Mouse (Mus musculus) forebrain, postnatal 0 days (tissue): ENCODE data around the gene Gm4779. TPM values are rescaled to one million over a fixed set of nuclear protein-coding genes. Genes with fewer than 3 reads are reported as not detected.

ENCODE experiments used
- ATAC-seq: fragments of 200-750 bp; cut with Nextera tagmentation; 2 replicates; pipeline ENCODE4 v1.8.0; 2017; ENCODE audit warnings: mild to moderate bottlenecking, moderate library complexity
- DNase-seq: peaks from one replicate; pipeline ENCODE4 v3.0.0-alpha.2; 2015
- H3K27ac ChIP-seq: fragments of 300-500 bp; sonication (generic); 2 replicates; pipeline ENCODE4 v1.5.1; 2014; ENCODE audit warnings: low read depth, mild to moderate bottlenecking, antibody characterized with exemption, low read length, moderate library complexity, mixed read lengths
- H3K27me3 ChIP-seq: fragments of 300-500 bp; sonication (generic); 2 replicates; pipeline ENCODE4 v1.6.1; 2014; ENCODE audit warnings: mild to moderate bottlenecking, low read length, mixed read lengths; ENCODE audit not compliant: insufficient read depth
- H3K36me3 ChIP-seq: fragments of 300-500 bp; sonication (generic); 2 replicates; pipeline ENCODE4 v1.6.1; 2014; ENCODE audit warnings: mild to moderate bottlenecking, moderate library complexity; ENCODE audit not compliant: insufficient read depth
- H3K4me1 ChIP-seq: fragments of 300-500 bp; sonication (generic); 2 replicates; pipeline ENCODE4 v1.6.1; 2014; ENCODE audit warnings: antibody characterized with exemption; ENCODE audit not compliant: insufficient read depth
- H3K4me2 ChIP-seq: fragments of 300-500 bp; sonication (generic); 2 replicates; pipeline ENCODE4 v1.6.1; 2014; ENCODE audit warnings: low read depth, mild to moderate bottlenecking, moderate library complexity
- H3K4me3 ChIP-seq: fragments of 300-500 bp; sonication (generic); 2 replicates; pipeline ENCODE4 v1.5.1; 2014; ENCODE audit warnings: low read depth, low read length, mixed read lengths
- H3K9ac ChIP-seq: fragments of 300-500 bp; sonication (generic); 2 replicates; pipeline ENCODE4 v1.6.1; 2014; ENCODE audit warnings: mild to moderate bottlenecking
- H3K9me3 ChIP-seq: fragments of 300-500 bp; sonication (generic); 2 replicates; pipeline ENCODE4 v1.6.1; 2016; ENCODE audit warnings: low read length
- CTCF ChIP-seq: sonication (generic); IDR thresholded peaks from 2 replicates; pipeline ENCODE4 v1.5.1; 2016; ENCODE audit warnings: antibody characterized with exemption, control low read depth, low read depth
- WGBS: fragments of 180-500 bp; shearing (Covaris S2); extraction: QIAGEN DNeasy Blood & Tissue Kit; methylation state at CpG from one replicate; pipeline ENCODE4 v1.1.7; 2014; 5-methylcytosine and 5-hydroxymethylcytosine counted together
- polyA plus RNA-seq: library from polyadenylated mRNA; unstranded; fragments of >200 nt; fragmentation: Nextera tagmentation; extraction: Ambion mirVana; gene quantifications from 2 replicates; pipeline ENCODE4 v1.2.1, GENCODE M21; 2015
- total RNA-seq: library from RNA; depleted of rRNA; stranded (reverse); fragments of >200 nt; gene quantifications from 2 replicates; pipeline ENCODE4 v1.2.3, GENCODE M21; 2014

The Gm4779 gene
- total and polyA plus RNA-seq, 2 experiments from 2014 or later, result not detected

- H3K9ac ChIP-seq, result no peak overlapping the region
- no peaks in the 10 kb centered on the region for H3K4me1 ChIP-seq
- 68% methylated on average over 3 of the region's 3 CpGs for WGBS
- no peak overlapping the region for H3K27ac ChIP-seq
- ATAC-seq (no peak), DNase-seq (no peak)
- no peak for TF ChIP-seq CTCF
- no peak overlapping the region for H3K4me2 ChIP-seq
- H3K9me3 ChIP-seq, result no peaks in the 10 kb centered on the region
- no peaks in the 10 kb centered on the region for H3K36me3 ChIP-seq
- no peaks in the 10 kb centered on the region for H3K27me3 ChIP-seq
- H3K4me3 ChIP-seq, result no peak overlapping the region
These were observed 23.9 kb downstream of the Gm4779 start for GRCm38 (mm10) chrX:101770307-101770706.

GRCm38 (mm10) chrX:101769478-101769877 is 24.7 kb downstream of the Gm4779 start:
- H3K4me3 ChIP-seq, result no peak overlapping the region
- H3K27me3 ChIP-seq, result no peaks in the 10 kb centered on the region
- ATAC-seq (no peak), DNase-seq (no peak)
- H3K4me2 ChIP-seq, result no peak overlapping the region
- no peaks in the 10 kb centered on the region for H3K4me1 ChIP-seq
- H3K9me3 ChIP-seq, result no peaks in the 10 kb centered on the region
- no peak overlapping the region for H3K9ac ChIP-seq
- H3K27ac ChIP-seq, result no peak overlapping the region
- TF ChIP-seq CTCF, result no peak
- H3K36me3 ChIP-seq, result no peaks in the 10 kb centered on the region
- 53% methylated on average over 2 of the region's 2 CpGs for WGBS

- H3K27me3 ChIP-seq, result no peaks in the 10 kb centered on the region
- DNase-seq (no peak), ATAC-seq (no peak)
- TF ChIP-seq CTCF, result no peak
- no peaks in the 10 kb centered on the region for H3K4me1 ChIP-seq
- no peak overlapping the region for H3K4me3 ChIP-seq
- H3K27ac ChIP-seq, result no peak overlapping the region
- no peaks in the 10 kb centered on the region for H3K36me3 ChIP-seq
- no peaks in the 10 kb centered on the region for H3K9me3 ChIP-seq
- no peak overlapping the region for H3K9ac ChIP-seq
- WGBS, result 72% methylated on average over 7 of the region's 7 CpGs
- H3K4me2 ChIP-seq, result no peak overlapping the region
These were observed 26.9 kb downstream of the Gm4779 start for GRCm38 (mm10) chrX:101767280-101767679.

GRCm38 (mm10) chrX:101765111-101765510 is 29.1 kb downstream of the Gm4779 start:
- 82% methylated on average over 4 of the region's 4 CpGs for WGBS
- ATAC-seq (no peak), DNase-seq (no peak)
- H3K4me1 ChIP-seq, result no peaks in the 10 kb centered on the region
- no peak overlapping the region for H3K4me3 ChIP-seq
- H3K36me3 ChIP-seq, result no peaks in the 10 kb centered on the region
- no peaks in the 10 kb centered on the region for H3K9me3 ChIP-seq
- no peaks in the 10 kb centered on the region for H3K27me3 ChIP-seq
- H3K27ac ChIP-seq, result no peak overlapping the region
- no peak overlapping the region for H3K4me2 ChIP-seq
- TF ChIP-seq CTCF, result no peak
- H3K9ac ChIP-seq, result no peak overlapping the region

- Histone ChIP-seq H3K36me3 (no peaks in the 10 kb centered on the region), H3K4me3 (no peak overlapping the region)
- no peak for ATAC-seq
These were observed 29.6 kb downstream of the Gm4779 start for GRCm38 (mm10) chrX:101764621-101765020.

GRCm38 (mm10) chrX:101754478-101754877 is 39.7 kb downstream of the Gm4779 start:
- Histone ChIP-seq H3K9ac (no peak overlapping the region), H3K4me2 (no peak overlapping the region), H3K4me1 (no peaks in the 10 kb centered on the region), H3K27ac (no peak overlapping the region), H3K9me3 (no peaks in the 10 kb centered on the region), H3K36me3 (no peaks in the 10 kb centered on the region), H3K27me3 (no peaks in the 10 kb centered on the region), H3K4me3 (no peak overlapping the region)
- ATAC-seq (no peak), DNase-seq (no peak)
- WGBS, result 59% methylated on average over 5 of the region's 5 CpGs
- TF ChIP-seq CTCF, result no peak

More at GRCm38 (mm10) chrX:101764621-101765020, 29.6 kb downstream of the Gm4779 start:
- Histone ChIP-seq H3K4me2 (no peak overlapping the region), H3K27ac (no peak overlapping the region), H3K27me3 (no peaks in the 10 kb centered on the region), H3K4me1 (no peaks in the 10 kb centered on the region), H3K9ac (no peak overlapping the region), H3K9me3 (no peaks in the 10 kb centered on the region)
- 68% methylated on average over 5 of the region's 5 CpGs for WGBS
- no peak for DNase-seq
- no peak for TF ChIP-seq CTCF

- H3K9ac ChIP-seq, result no peak overlapping the region
- no peak for DNase-seq
- H3K4me2 ChIP-seq, result no peak overlapping the region
- no peaks in the 10 kb centered on the region for H3K9me3 ChIP-seq
- H3K36me3 ChIP-seq, result no peaks in the 10 kb centered on the region
- no peak for TF ChIP-seq CTCF
- no peaks in the 10 kb centered on the region for H3K27me3 ChIP-seq
- ATAC-seq, result no peak
- no peak overlapping the region for H3K4me3 ChIP-seq
- no peak overlapping the region for H3K27ac ChIP-seq
- WGBS, result 40% methylated on average over 4 of the region's 4 CpGs
- H3K4me1 ChIP-seq, result no peaks in the 10 kb centered on the region
These were observed 44.1 kb downstream of the Gm4779 start for GRCm38 (mm10) chrX:101750144-101750543.

- Histone ChIP-seq H3K27me3 (no peaks in the 10 kb centered on the region), H3K4me1 (no peaks in the 10 kb centered on the region), H3K9me3 (no peaks in the 10 kb centered on the region), H3K27ac (peak overlapping the region; percentile 75), H3K4me3 (no peak overlapping the region), H3K4me2 (no peak overlapping the region), H3K9ac (no peak overlapping the region), H3K36me3 (no peaks in the 10 kb centered on the region)
- ATAC-seq (peak; percentile 67), DNase-seq (no peak)
- 72% methylated on average over 2 of the region's 2 CpGs for WGBS
- no peak for TF ChIP-seq CTCF
These were observed 53.2 kb downstream of the Gm4779 start for GRCm38 (mm10) chrX:101741064-101741433.
